Mouse (Mus musculus): ENCODE measurements at regions not wholly inside any gene's neighbourhood (a gene's known extent, or its start where the extent isn't known, plus 50 kb on each side); places are given as distances from the start of the nearest gene placed in this dataset.

- DNase-seq (ENCODE audit: low spot score): no peak
Measured at GRCm38 (mm10) chr17:82080301-82080700, 342.1 kb upstream of the Slc8a1 start.

All from layer of hippocampus, adult 9-10 months (tissue).